Mouse (Mus musculus): ENCODE results near the gene Tmcc1.
"Not testable (repeated sequence)": the region's sequence is repeated elsewhere in the genome, so short reads cannot be mapped to it uniquely, and the experiment has no call there.

Tmcc1 gene

GRCm38 (mm10) chr6:116141696-116142095 is 51.6 kb downstream of the Tmcc1 start:
- no peak for DNase-seq

GRCm38 (mm10) chr6:116140782-116141181 is 52.5 kb downstream of the Tmcc1 start:
- no peak for DNase-seq

DNA sequence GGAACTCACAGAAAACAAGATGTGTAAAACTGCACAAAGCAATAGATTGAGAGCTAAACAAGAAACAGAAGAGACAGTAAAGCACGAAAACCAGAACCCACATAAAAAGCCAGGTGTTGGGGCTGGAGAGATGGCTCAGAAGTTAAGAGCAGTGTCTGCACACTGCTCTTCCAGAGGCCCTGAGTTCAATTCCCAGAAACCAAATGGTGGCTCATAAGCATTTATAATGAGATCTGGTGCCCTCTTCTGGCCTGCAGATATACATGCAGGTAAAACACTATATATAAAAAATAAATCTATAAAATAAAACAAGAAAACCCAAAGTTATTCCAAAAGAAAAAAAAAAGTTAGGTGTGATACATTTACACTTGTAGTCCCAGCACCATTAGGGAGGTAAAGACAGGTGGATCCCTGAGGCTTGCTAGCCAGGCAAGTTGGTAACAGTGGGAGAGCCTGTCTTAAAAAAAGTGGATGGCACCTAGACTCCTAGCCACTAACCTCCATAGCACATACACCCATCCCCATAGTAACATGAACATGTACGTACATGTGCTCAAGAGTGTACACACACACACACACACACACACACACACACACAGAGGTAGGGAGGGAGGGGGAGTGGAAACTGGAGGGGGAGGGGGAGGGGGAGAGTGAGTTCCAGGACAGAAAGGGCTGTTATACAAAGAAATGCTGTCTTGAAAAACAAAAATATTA is 54.0 kb downstream of the Tmcc1 start:
- no peak for DNase-seq

- DNase-seq: peak; percentile 22 to 23
These were observed 57.2 kb downstream of the Tmcc1 start for GRCm38 (mm10) chr6:116135971-116136632.

DNA sequence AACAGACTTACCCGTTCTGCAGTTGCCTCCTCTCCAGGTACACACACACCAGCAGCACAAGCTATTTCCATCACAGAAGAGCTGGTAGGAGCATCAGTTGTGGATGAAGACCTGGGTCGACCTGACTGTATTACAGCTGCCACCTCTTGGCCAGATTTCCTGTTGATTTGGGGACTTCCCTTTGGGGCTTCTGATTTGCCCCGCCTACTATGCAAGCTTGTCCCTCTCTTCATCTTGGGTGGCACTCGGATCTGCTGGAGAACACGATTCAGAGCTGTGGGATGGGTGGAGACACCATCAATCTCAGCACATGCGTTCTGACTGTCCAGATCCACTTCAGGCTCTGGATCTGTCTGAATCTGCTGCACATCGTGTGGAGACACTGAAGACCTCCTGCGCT is 59.5 kb downstream of the Tmcc1 start:
- DNase-seq: no peak

GRCm38 (mm10) chr6:116131771-116132170 is 61.5 kb downstream of the Tmcc1 start:
- DNase-seq: no peak

- DNase-seq: peak in 1 of 2 experiments; percentile 18
These were observed 64.6 kb downstream of the Tmcc1 start for GRCm38 (mm10) chr6:116128710-116129109.

DNA sequence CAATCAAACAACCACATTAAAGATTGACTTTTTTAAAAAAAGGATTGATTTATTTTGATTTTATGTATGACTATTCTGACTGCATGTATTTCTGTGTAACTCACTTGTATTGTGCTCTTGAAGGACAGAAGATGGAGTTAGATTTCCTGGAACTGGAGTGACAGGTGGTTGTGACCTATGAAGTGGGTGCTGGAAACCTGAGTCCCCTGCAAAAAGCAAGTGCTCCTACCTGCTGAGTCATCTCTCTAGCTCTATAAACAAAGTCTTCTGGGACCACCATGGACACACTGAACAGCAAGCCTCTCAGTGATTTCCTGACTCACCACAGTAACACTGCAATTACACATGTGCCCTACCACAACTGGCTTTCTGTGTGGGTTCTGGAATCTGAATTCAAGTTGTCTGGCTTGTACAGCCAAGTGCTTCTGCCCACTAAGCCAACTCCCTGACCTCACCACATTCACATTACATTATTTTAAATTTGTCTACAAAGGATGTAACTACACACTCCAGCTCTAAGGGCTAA is 65.3 kb downstream of the Tmcc1 start:
- no peak for DNase-seq

GRCm38 (mm10) chr6:116126577-116126976 is 66.7 kb downstream of the Tmcc1 start:
- DNase-seq: peak in 1 of 2 experiments; percentile 12

DNA sequence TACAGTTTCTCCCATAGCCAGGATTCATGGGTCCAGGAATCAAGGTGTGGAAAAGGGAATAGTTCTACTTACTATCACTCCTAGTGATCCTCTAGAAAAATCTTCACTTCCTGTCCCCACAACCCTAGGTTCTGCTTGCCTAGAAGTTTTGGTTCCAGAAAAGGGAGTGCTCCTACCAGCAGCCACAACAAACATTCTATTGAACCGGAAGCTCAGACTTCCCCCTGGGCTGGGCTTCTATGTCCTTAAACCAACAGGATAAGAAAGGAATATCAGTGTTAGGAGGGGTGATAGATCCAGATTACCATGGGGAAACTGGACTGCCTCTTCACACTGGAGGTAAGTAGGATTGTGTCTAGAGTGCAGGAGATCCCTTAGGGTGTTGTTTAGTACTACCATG is 70.4 kb downstream of the Tmcc1 start:
- DNase-seq: no peak

- no peak for DNase-seq
These were observed 73.6 kb downstream of the Tmcc1 start for GRCm38 (mm10) chr6:116119669-116120068.

DNA sequence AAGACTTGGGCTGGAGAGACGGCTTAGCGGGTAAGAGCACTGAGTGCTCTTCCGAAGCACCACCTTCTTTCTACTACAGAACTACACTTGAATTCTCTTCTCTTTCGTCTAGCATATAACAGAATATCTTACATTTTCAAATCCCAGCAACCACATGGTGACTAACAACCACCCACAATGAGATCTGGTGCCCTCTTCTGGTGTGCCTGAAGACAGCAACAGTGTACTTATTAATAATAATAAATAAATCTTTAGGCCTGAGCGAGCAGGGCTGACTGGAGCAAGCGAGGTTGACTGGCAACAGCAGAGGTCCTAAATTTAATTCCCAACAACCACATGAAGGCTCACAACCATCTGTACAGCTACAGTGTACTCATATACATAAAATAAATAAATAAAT is 76.7 kb downstream of the Tmcc1 start:
- not testable (repeated sequence) for DNase-seq

GRCm38 (mm10) chr6:116110588-116110987 is 82.7 kb downstream of the Tmcc1 start:
- no peak for DNase-seq

DNA sequence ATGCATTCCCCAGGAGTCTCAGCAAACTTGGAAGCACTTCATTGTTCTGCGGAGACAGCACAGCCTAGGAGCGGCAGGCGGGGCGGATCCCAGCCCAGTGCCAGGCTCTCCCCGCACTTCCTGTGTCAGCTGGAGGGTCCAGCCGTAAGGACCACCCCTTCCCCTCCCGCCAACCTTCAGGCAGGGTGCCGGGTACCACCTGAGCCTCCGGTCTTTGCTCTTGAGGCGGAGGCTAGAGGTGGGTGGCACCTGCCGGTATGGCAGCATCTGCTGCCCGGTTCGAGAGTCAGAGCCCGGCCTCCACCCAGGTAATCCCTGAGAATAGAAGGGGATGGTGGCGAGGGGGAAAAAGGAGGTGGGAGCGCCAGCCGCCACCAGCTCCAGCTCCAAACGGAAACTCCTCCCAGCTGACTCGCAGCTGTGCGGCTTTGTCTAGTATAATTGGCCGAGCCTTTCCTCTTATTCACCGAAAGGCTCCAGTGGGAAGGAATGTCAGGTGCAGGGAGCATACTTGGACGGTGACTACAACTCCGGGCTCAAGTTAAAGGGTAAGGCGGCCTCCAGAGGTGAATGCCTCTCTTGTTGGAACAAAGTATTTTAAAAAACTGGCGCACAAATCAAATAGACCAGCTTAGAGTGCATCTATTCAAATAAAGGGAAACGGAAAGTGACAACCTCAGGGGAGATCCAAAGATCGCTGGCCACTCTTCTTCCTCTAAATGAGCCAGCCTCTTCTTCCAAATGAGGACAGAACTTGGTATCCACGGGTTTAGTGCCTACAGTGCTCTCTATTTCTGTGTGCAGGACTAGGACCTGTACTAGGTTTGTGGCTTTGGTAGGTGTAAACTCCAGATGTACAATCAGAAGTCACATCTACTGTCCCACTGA is 85.6 kb downstream of the Tmcc1 start:
- DNase-seq: peak; percentile 49 to 54

GRCm38 (mm10) chr6:116106967-116107470 is 86.3 kb downstream of the Tmcc1 start:
- DNase-seq: no peak

- no peak for DNase-seq
These were observed 95.7 kb downstream of the Tmcc1 start for GRCm38 (mm10) chr6:116097579-116097978.

GRCm38 (mm10) chr6:116089402-116089801 is 103.9 kb downstream of the Tmcc1 start:
- DNase-seq: no peak

- no peak for DNase-seq
These were observed 107.2 kb downstream of the Tmcc1 start for GRCm38 (mm10) chr6:116086036-116086435.

DNA sequence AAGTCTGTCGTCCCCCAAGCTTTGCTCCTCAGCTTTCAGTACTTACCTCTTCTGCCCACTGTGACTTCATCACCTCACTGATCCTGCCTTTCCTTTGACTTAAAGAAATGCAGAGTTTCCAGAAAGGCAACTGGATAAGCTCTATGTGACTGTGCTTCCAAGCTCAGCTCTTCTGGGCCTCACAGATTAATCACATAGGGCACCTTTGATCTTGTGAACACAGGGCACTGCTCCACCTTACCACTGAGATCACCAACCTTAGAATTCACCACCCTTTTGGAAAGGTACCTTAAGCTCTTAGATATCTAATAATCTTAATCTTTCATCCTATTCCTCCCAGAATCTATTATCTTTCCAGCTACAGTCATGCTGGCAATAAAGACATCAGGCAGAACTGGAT is 111.0 kb downstream of the Tmcc1 start:
- no peak for DNase-seq

- DNase-seq: no peak
These were observed 111.9 kb downstream of the Tmcc1 start for GRCm38 (mm10) chr6:116081375-116081774.

DNA sequence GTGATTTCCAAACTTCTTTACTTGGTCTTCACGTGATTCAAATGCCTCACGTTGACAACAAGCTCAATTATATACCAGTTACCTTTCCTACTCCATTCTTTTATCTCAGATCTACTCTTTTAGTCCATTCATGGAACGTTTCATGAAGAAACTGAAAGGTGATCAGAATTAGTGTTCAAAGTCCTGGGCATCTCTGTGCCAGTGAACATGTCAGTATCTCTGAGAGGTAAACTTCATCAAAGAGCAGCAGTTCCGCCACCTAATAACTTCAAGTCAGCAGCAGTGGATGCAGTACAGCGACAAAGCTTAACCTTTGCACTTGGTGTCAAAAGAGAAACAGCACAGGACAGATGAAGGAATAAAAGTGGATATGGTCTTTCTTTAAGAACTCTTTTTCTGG is 112.5 kb downstream of the Tmcc1 start:
- DNase-seq: no peak

- DNase-seq: no peak
These were observed 115.7 kb downstream of the Tmcc1 start for GRCm38 (mm10) chr6:116077608-116078007.

GRCm38 (mm10) chr6:116074892-116075291 is 118.4 kb downstream of the Tmcc1 start:
- DNase-seq: no peak
